Mouse (Mus musculus): ENCODE measurements at regions not wholly inside any gene's neighbourhood (a gene's known extent, or its start where the extent isn't known, plus 50 kb on each side); places are given as distances from the start of the nearest gene placed in this dataset.

- H3K27ac ChIP-seq (replicated peaks) = no peak overlapping the region
- no peaks in the 10 kb centered on the region for H3K36me3 ChIP-seq
- WGBS = 86% methylated on average over 2 of the region's 2 CpGs
- H3K4me3 ChIP-seq = no peak overlapping the region
- 0 out of 2 replicates have a peak, but pooled peaks cover 5% of the 10 kb centered on the region for H3K4me1 ChIP-seq (replicated peaks)
- H3K9me3 ChIP-seq = no peaks in the 10 kb centered on the region
- no peak overlapping the region for H3K9ac ChIP-seq
- no peaks in the 10 kb centered on the region for H3K27me3 ChIP-seq
- H3K4me2 ChIP-seq = no peak overlapping the region
- ATAC-seq (ENCODE audit: low FRiP score, low read depth) = no peak
Measured at GRCm38 (mm10) chr5:148739672-148740071, 187.1 kb upstream of the Ubl3 start.

GRCm38 (mm10) chr5:148739141-148739540 is 186.6 kb upstream of the Ubl3 start:
- Histone ChIP-seq H3K4me2 (no peak overlapping the region), H3K27me3 (no peaks in the 10 kb centered on the region), H3K4me3 (no peak overlapping the region), H3K4me1 (replicated peaks) (0 out of 2 replicates have a peak, but pooled peaks cover 5% of the 10 kb centered on the region), H3K27ac (replicated peaks) (no peak overlapping the region), H3K9me3 (no peaks in the 10 kb centered on the region), H3K36me3 (no peaks in the 10 kb centered on the region), H3K9ac (no peak overlapping the region)
- WGBS = 64% methylated on average over 3 of the region's 3 CpGs
- no peak for ATAC-seq (ENCODE audit: low FRiP score, low read depth)

- Histone ChIP-seq H3K4me2 (no peak overlapping the region; the same call in 1 of the 2 replicates), H3K27ac (replicated peaks) (no peak overlapping the region), H3K4me3 (no peak overlapping the region), H3K9ac (no peak overlapping the region), H3K4me1 (replicated peaks) (no peaks in the 10 kb centered on the region), H3K9me3 (no peaks in the 10 kb centered on the region), H3K27me3 (no peaks in the 10 kb centered on the region), H3K36me3 (no peaks in the 10 kb centered on the region)
- 61% methylated on average over 15 of the region's 15 CpGs for WGBS
- no peak for ATAC-seq (ENCODE audit: low FRiP score, low read depth)
Measured at GRCm38 (mm10) chr5:148729541-148729940, 177.0 kb upstream of the Ubl3 start.

GRCm38 (mm10) chr5:148728492-148728891 is 175.9 kb upstream of the Ubl3 start:
- Histone ChIP-seq H3K36me3 (no peaks in the 10 kb centered on the region), H3K4me3 (no peak overlapping the region), H3K9me3 (no peaks in the 10 kb centered on the region), H3K4me2 (no peak overlapping the region), H3K4me1 (replicated peaks) (no peaks in the 10 kb centered on the region), H3K27me3 (no peaks in the 10 kb centered on the region), H3K9ac (no peak overlapping the region), H3K27ac (replicated peaks) (no peak overlapping the region)
- WGBS = 60% methylated on average over 1 of the region's 1 CpGs
- ATAC-seq (ENCODE audit: low FRiP score, low read depth) = no peak

- Histone ChIP-seq H3K9ac (no peak overlapping the region), H3K36me3 (no peaks in the 10 kb centered on the region), H3K4me1 (replicated peaks) (no peaks in the 10 kb centered on the region), H3K9me3 (no peaks in the 10 kb centered on the region), H3K27me3 (no peaks in the 10 kb centered on the region), H3K4me3 (no peak overlapping the region), H3K4me2 (no peak overlapping the region), H3K27ac (replicated peaks) (no peak overlapping the region)
- WGBS = 78% methylated on average over 7 of the region's 7 CpGs
- no peak for ATAC-seq (ENCODE audit: low FRiP score, low read depth)
Measured at GRCm38 (mm10) chr5:148726442-148726841, 173.9 kb upstream of the Ubl3 start.

- Histone ChIP-seq H3K36me3 (no peaks in the 10 kb centered on the region), H3K27ac (replicated peaks) (no peak overlapping the region), H3K27me3 (no peaks in the 10 kb centered on the region), H3K9me3 (no peaks in the 10 kb centered on the region), H3K9ac (no peak overlapping the region), H3K4me1 (replicated peaks) (no peaks in the 10 kb centered on the region), H3K4me2 (no peak overlapping the region), H3K4me3 (no peak overlapping the region)
- ATAC-seq (ENCODE audit: low FRiP score, low read depth) = no peak
- 89% methylated on average over 6 of the region's 6 CpGs for WGBS
Measured at GRCm38 (mm10) chr5:148724470-148724869, 171.9 kb upstream of the Ubl3 start.

- WGBS = 94% methylated on average over 11 of the region's 11 CpGs
- Histone ChIP-seq H3K36me3 (no peaks in the 10 kb centered on the region), H3K9me3 (no peaks in the 10 kb centered on the region), H3K4me2 (no peak overlapping the region), H3K9ac (no peak overlapping the region), H3K27ac (replicated peaks) (no peak overlapping the region), H3K4me3 (no peak overlapping the region), H3K4me1 (replicated peaks) (no peaks in the 10 kb centered on the region), H3K27me3 (no peaks in the 10 kb centered on the region)
- ATAC-seq (ENCODE audit: low FRiP score, low read depth) = no peak
Measured at GRCm38 (mm10) chr5:148723677-148724227, 171.2 kb upstream of the Ubl3 start.

- Histone ChIP-seq H3K9ac (no peak overlapping the region), H3K4me3 (no peak overlapping the region), H3K4me1 (replicated peaks) (no peaks in the 10 kb centered on the region), H3K27me3 (no peaks in the 10 kb centered on the region), H3K9me3 (no peaks in the 10 kb centered on the region), H3K4me2 (no peak overlapping the region), H3K36me3 (no peaks in the 10 kb centered on the region), H3K27ac (replicated peaks) (no peak overlapping the region)
- 95% methylated on average over 5 of the region's 5 CpGs for WGBS
- ATAC-seq (ENCODE audit: low FRiP score, low read depth) = no peak
Measured at GRCm38 (mm10) chr5:148720604-148721003, 168.0 kb upstream of the Ubl3 start.

- Histone ChIP-seq H3K4me3 (no peak overlapping the region), H3K9me3 (no peaks in the 10 kb centered on the region), H3K27ac (replicated peaks) (no peak overlapping the region), H3K36me3 (no peaks in the 10 kb centered on the region), H3K4me1 (replicated peaks) (no peaks in the 10 kb centered on the region), H3K4me2 (no peak overlapping the region), H3K27me3 (no peaks in the 10 kb centered on the region), H3K9ac (no peak overlapping the region)
- WGBS = 90% methylated on average over 6 of the region's 6 CpGs
- no peak for ATAC-seq (ENCODE audit: low FRiP score, low read depth)
Measured at GRCm38 (mm10) chr5:148716633-148717032, 164.0 kb upstream of the Ubl3 start.

GRCm38 (mm10) chr5:148715218-148715991 is 162.8 kb upstream of the Ubl3 start:
- Histone ChIP-seq H3K4me1 (replicated peaks) (no peaks in the 10 kb centered on the region), H3K27me3 (no peaks in the 10 kb centered on the region), H3K4me2 (no peak overlapping the region), H3K27ac (replicated peaks) (no peak overlapping the region), H3K9ac (no peak overlapping the region), H3K36me3 (no peaks in the 10 kb centered on the region), H3K9me3 (no peaks in the 10 kb centered on the region), H3K4me3 (no peak overlapping the region)
- ATAC-seq (ENCODE audit: low FRiP score, low read depth) = no peak
- 70% methylated on average over 15 of the region's 15 CpGs for WGBS

GRCm38 (mm10) chr5:148714807-148715206 is 162.2 kb upstream of the Ubl3 start:
- Histone ChIP-seq H3K9me3 (no peaks in the 10 kb centered on the region), H3K27me3 (no peaks in the 10 kb centered on the region), H3K36me3 (no peaks in the 10 kb centered on the region), H3K4me3 (no peak overlapping the region), H3K27ac (replicated peaks) (no peak overlapping the region), H3K9ac (no peak overlapping the region), H3K4me2 (no peak overlapping the region), H3K4me1 (replicated peaks) (no peaks in the 10 kb centered on the region)
- no peak for ATAC-seq (ENCODE audit: low FRiP score, low read depth)
- 76% methylated on average over 4 of the region's 4 CpGs for WGBS

- Histone ChIP-seq H3K4me2 (no peak overlapping the region), H3K36me3 (no peaks in the 10 kb centered on the region), H3K9ac (no peak overlapping the region), H3K4me1 (replicated peaks) (peaks cover 6% of the 10 kb centered on the region), H3K27me3 (no peaks in the 10 kb centered on the region), H3K27ac (replicated peaks) (no peak overlapping the region), H3K4me3 (no peak overlapping the region), H3K9me3 (no peaks in the 10 kb centered on the region)
- ATAC-seq (ENCODE audit: low FRiP score, low read depth) = no peak
- WGBS = 89% methylated on average over 5 of the region's 5 CpGs
Measured at GRCm38 (mm10) chr5:148713796-148714195, 161.2 kb upstream of the Ubl3 start.

- Histone ChIP-seq H3K9me3 (no peaks in the 10 kb centered on the region), H3K4me2 (no peak overlapping the region), H3K4me1 (replicated peaks) (peaks cover 14% of the 10 kb centered on the region), H3K27ac (replicated peaks) (no peak overlapping the region), H3K27me3 (no peaks in the 10 kb centered on the region), H3K36me3 (no peaks in the 10 kb centered on the region), H3K4me3 (no peak overlapping the region), H3K9ac (no peak overlapping the region)
- ATAC-seq (ENCODE audit: low FRiP score, low read depth) = no peak
Measured at GRCm38 (mm10) chr5:148713039-148713438, 160.4 kb upstream of the Ubl3 start.
